Mouse (Mus musculus): ENCODE measurements around the gene Vstm2l. TPM values are rescaled to one million over a fixed set of nuclear protein-coding genes. Genes with fewer than 3 reads are reported as not detected.

Vstm2l gene
- polyA plus RNA-seq, 2 experiments = 0.06 TPM; not detected in 1

DNA sequence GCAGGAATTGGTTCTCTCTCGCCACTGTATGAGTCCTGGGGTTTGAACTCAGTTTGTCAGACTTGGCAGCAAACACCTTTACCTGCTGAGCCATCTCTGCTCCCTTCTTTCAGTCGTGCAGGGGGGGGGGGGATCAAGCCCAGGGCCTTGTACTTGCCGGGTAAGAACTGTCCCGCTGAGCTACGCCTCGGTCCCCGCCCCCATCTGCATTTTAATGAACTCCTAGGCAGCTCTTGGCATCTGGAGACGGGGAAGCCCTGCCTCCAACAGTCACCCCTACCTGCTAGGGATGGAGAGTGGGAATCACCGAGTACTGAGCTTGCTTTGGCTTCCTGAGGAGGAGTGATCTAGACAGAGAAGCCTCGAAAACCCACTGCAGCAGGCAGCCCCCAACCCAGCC is 4.1 kb downstream of the Vstm2l start:
- TF ChIP-seq EP300 (IDR thresholded peaks at IDR 0.05; ENCODE audit: low read depth) (no peak), CTCF (IDR thresholded peaks at IDR 0.05; ENCODE audit: low read depth) (no peak)
- no peaks in the 10 kb centered on the region for H3K36me3 ChIP-seq (replicated peaks; ENCODE audit: control insufficient read depth, insufficient read depth, low read depth)
- no peaks in the 10 kb centered on the region for H3K9me3 ChIP-seq (ENCODE audit: control insufficient read depth, low read length)
- ATAC-seq (ENCODE audit: insufficient read depth) (no peak), DNase-seq (ENCODE audit: low read depth in 3 of 3, low spot score in 3 of 3) (no peak)
- H3K9ac ChIP-seq (replicated peaks) = no peak overlapping the region
- no peak overlapping the region for H3K27ac ChIP-seq
- no peaks in the 10 kb centered on the region for H3K4me1 ChIP-seq (replicated peaks; ENCODE audit: control insufficient read depth in 2 of 2, insufficient read depth in 2 of 2, low read length in 1 of 2)
- no peak overlapping the region for H3K4me2 ChIP-seq (ENCODE audit: low read depth)
- H3K4me3 ChIP-seq (ENCODE audit: insufficient read depth in 1 of 2, low read depth in 2 of 2, low read length in 2 of 2) = no peak overlapping the region
- peaks cover 28% of the 10 kb centered on the region for H3K27me3 ChIP-seq (ENCODE audit: control insufficient read depth, insufficient read depth, low read length)
- WGBS (ENCODE audit: insufficient replicate concordance) = 7% methylated on average over 10 of the region's 10 CpGs

DNA sequence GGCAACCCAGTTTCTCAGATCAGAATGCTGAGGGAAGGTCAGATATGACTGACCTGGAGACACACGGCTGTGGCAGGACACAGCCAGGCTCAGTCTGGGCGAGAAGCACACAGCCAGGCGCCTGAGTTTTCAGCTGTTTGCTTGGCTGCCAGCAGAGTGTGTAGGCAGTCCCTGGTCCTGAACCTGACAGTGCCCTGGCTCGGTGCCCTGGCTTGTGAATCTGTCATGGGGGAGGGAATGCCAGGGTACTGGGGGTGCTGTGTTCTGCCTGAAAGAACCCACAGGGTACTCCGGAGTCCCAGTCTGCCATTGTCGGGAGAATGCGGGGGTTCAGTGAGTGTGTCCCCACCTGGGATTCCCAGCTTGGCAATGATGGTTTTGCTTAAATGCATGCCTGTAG is 7.1 kb downstream of the Vstm2l start:
- Histone ChIP-seq H3K4me1 (replicated peaks; ENCODE audit: control insufficient read depth in 2 of 2, insufficient read depth in 2 of 2, low read length in 1 of 2) (no peaks in the 10 kb centered on the region), H3K36me3 (replicated peaks; ENCODE audit: control insufficient read depth, insufficient read depth, low read depth) (no peaks in the 10 kb centered on the region), H3K4me2 (ENCODE audit: low read depth) (no peak overlapping the region), H3K4me3 (ENCODE audit: insufficient read depth in 1 of 2, low read depth in 2 of 2, low read length in 2 of 2) (no peak overlapping the region), H3K27me3 (ENCODE audit: control insufficient read depth, insufficient read depth, low read length) (peaks cover 4% of the 10 kb centered on the region; the same call in 1 of the 2 replicates), H3K9ac (replicated peaks) (no peak overlapping the region), H3K9me3 (ENCODE audit: control insufficient read depth, low read length) (no peaks in the 10 kb centered on the region), H3K27ac (no peak overlapping the region)
- no peak for ATAC-seq (ENCODE audit: insufficient read depth)
- no peak for TF ChIP-seq CTCF (IDR thresholded peaks at IDR 0.05; ENCODE audit: low read depth)
- no peak for TF ChIP-seq EP300 (IDR thresholded peaks at IDR 0.05; ENCODE audit: low read depth)
- DNase-seq (ENCODE audit: low read depth in 3 of 3, low spot score in 3 of 3) = no peak
- WGBS (ENCODE audit: insufficient replicate concordance) = 58% methylated on average over 7 of the region's 7 CpGs

DNA sequence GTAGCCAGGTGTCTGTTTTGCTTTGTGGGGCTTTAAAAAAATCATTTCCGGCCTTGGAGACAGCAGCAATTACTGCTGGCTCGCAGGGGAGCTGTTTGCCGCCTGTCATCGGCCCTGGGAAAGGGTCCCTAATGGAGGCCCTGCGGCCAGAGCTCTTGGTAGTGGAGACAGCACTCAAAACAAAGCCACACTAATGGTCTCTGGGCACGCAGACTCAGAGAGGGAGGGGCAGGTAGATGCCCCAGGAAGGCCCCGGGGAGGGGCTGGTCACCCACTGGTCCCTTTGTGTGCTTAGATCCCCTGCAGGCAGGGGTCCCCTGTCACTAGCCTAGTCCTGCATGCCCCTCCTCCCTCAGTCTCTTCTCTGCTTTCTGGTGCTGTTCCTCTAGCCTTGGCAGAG is 9.0 kb downstream of the Vstm2l start:
- Histone ChIP-seq H3K9ac (replicated peaks) (no peak overlapping the region), H3K27me3 (ENCODE audit: control insufficient read depth, insufficient read depth, low read length) (no peaks in the 10 kb centered on the region), H3K4me2 (ENCODE audit: low read depth) (no peak overlapping the region), H3K4me3 (ENCODE audit: insufficient read depth in 1 of 2, low read depth in 2 of 2, low read length in 2 of 2) (no peak overlapping the region), H3K36me3 (replicated peaks; ENCODE audit: control insufficient read depth, insufficient read depth, low read depth) (no peaks in the 10 kb centered on the region), H3K9me3 (ENCODE audit: control insufficient read depth, low read length) (no peaks in the 10 kb centered on the region), H3K27ac (no peak overlapping the region), H3K4me1 (replicated peaks; ENCODE audit: control insufficient read depth in 2 of 2, insufficient read depth in 2 of 2, low read length in 1 of 2) (no peaks in the 10 kb centered on the region)
- WGBS (ENCODE audit: insufficient replicate concordance) = 6% methylated on average over 7 of the region's 7 CpGs
- ATAC-seq (ENCODE audit: insufficient read depth) (no peak), DNase-seq (ENCODE audit: low read depth in 3 of 3, low spot score in 3 of 3) (no peak)
- no peak for TF ChIP-seq CTCF (IDR thresholded peaks at IDR 0.05; ENCODE audit: low read depth)
- TF ChIP-seq EP300 (IDR thresholded peaks at IDR 0.05; ENCODE audit: low read depth) = no peak

DNA sequence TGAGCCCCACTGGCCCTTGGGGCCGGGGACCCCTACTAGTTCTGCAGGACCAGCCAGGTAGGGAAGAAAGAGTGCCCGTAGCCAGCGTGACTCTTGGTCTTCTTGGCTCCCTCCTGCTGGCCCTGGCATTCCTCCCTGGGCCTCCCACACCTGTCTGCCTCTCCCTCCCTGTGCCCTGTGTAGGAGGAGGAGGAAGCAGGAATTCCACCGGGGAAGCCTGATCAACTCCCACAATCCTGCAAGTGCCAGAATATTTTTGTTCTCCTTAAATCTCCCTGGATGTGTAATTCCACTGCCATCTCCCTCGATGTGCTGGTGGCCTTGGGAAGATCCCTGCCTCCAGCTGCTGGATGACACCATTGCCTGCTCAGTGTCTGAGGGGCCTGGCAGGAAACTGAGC is 10.1 kb downstream of the Vstm2l start:
- ATAC-seq (ENCODE audit: insufficient read depth) = no peak
- H3K27me3 ChIP-seq (ENCODE audit: control insufficient read depth, insufficient read depth, low read length) = no peaks in the 10 kb centered on the region
- no peaks in the 10 kb centered on the region for H3K9me3 ChIP-seq (ENCODE audit: control insufficient read depth, low read length)
- H3K9ac ChIP-seq (replicated peaks) = no peak overlapping the region
- H3K27ac ChIP-seq = no peak overlapping the region
- H3K4me2 ChIP-seq (ENCODE audit: low read depth) = no peak overlapping the region
- WGBS (ENCODE audit: insufficient replicate concordance) = 59% methylated on average over 5 of the region's 5 CpGs
- H3K36me3 ChIP-seq (replicated peaks; ENCODE audit: control insufficient read depth, insufficient read depth, low read depth) = no peaks in the 10 kb centered on the region
- no peak for DNase-seq (ENCODE audit: low read depth in 3 of 3, low spot score in 3 of 3)
- no peaks in the 10 kb centered on the region for H3K4me1 ChIP-seq (replicated peaks; ENCODE audit: control insufficient read depth in 2 of 2, insufficient read depth in 2 of 2, low read length in 1 of 2)
- TF ChIP-seq EP300 (IDR thresholded peaks at IDR 0.05; ENCODE audit: low read depth) = no peak
- no peak for TF ChIP-seq CTCF (IDR thresholded peaks at IDR 0.05; ENCODE audit: low read depth)
- no peak overlapping the region for H3K4me3 ChIP-seq (ENCODE audit: insufficient read depth in 1 of 2, low read depth in 2 of 2, low read length in 2 of 2)

DNA sequence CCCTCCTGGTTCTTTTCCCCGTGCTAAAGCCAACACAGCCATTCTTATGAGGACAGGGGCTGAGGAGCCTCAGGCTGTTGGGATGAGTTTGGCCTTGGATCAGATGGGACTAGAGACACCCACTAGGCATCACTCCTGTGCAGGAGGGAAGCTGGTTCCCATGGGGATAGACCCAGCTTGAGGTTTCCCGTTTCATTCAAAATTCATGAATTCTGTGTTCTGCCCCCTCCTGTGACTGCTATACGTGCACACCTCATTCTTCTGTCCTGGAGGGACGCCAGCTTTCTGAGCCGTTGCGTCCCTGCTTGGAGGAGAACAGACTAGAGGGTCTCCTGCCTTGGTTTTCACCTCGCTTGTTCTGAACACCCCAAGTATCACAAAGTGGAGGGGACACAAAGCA is 12.0 kb downstream of the Vstm2l start:
- Histone ChIP-seq H3K9ac (replicated peaks) (no peak overlapping the region), H3K4me2 (ENCODE audit: low read depth) (no peak overlapping the region), H3K4me3 (ENCODE audit: insufficient read depth in 1 of 2, low read depth in 2 of 2, low read length in 2 of 2) (no peak overlapping the region), H3K36me3 (replicated peaks; ENCODE audit: control insufficient read depth, insufficient read depth, low read depth) (no peaks in the 10 kb centered on the region), H3K4me1 (replicated peaks; ENCODE audit: control insufficient read depth in 2 of 2, insufficient read depth in 2 of 2, low read length in 1 of 2) (no peaks in the 10 kb centered on the region), H3K9me3 (ENCODE audit: control insufficient read depth, low read length) (no peaks in the 10 kb centered on the region), H3K27me3 (ENCODE audit: control insufficient read depth, insufficient read depth, low read length) (no peaks in the 10 kb centered on the region), H3K27ac (no peak overlapping the region)
- TF ChIP-seq CTCF (IDR thresholded peaks at IDR 0.05; ENCODE audit: low read depth) (no peak), EP300 (IDR thresholded peaks at IDR 0.05; ENCODE audit: low read depth) (no peak)
- DNase-seq (ENCODE audit: low read depth in 3 of 3, low spot score in 3 of 3) (no peak), ATAC-seq (ENCODE audit: insufficient read depth) (no peak)
- WGBS (ENCODE audit: insufficient replicate concordance) = 49% methylated on average over 7 of the region's 7 CpGs

All from liver, embryonic 14.5 days (tissue).